Mouse (Mus musculus) adrenal gland (tissue): ENCODE results near the gene Bicc1.

Experiments
- intact Hi-C: fragments of 180-260 bp; cut with DNase I; formaldehyde crosslinking; loops from one replicate; pipeline ENCODE4 v1.15.1; 2025

The Bicc1 gene

DNA sequence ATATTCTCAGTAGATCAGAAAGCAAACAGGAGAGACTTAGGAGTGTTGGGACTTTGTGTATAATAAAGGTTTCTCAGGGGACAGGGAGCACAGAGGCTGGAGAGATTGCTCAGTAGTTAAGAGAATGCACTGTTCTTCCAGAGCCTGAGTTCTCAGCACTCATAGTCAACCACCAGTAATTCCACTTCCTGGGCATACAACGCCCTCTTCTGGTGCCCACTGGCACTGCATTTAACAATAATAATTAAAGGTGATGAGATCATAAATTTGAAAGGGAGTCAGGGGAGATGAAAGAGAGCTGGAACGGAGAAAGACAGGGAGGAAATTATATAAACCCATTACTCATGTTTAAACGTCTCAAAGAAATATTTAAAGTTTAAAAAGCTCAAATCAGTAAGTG is 35.5 kb downstream of the Bicc1 start:
- intact Hi-C loops = no loop called here

DNA sequence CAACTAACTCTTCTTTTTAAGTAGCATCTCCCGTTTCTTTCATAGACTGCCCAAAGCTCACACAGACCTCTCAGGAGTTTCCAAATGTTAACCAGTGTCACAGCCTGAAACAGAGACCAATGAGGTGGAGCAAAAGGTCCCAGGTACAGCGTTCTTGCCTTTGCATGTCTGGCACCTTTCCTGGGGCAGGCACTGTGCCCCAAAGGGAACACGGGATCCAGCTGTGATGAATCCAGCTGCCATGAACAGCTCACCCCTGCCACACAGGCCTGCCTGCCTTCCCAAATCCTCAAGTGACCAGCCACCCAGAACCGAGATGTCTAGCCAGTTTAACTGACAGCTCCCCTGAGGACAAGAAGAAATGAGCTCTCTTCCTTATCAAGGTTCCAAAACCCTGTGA is 36.1 kb downstream of the Bicc1 start:
- intact Hi-C loops = no loop called here

DNA sequence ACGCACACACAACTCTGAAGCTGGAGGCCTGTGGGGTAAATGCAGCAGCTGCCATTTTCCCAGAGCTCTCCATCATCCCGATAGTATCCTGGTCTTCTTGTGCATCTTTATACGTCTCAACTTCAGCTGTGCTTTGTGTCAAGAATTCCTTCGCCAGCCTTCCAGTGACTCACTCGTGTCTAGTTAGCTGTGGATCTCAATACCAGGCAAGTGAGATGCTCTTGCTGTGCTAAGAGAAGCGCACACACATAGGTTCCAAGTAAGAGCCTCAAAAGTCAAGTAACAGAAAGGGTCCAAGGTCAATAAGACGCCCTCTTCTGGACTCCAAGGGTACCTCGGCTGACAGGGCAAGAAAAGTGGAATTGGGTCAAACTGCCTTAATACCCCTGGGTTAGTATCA is 37.0 kb downstream of the Bicc1 start:
- intact Hi-C loops = no loop called here

- intact Hi-C loops = no loop called here
These were observed 38.7 kb downstream of the Bicc1 start for GRCm38 (mm10) chr10:71120769-71121165.

DNA sequence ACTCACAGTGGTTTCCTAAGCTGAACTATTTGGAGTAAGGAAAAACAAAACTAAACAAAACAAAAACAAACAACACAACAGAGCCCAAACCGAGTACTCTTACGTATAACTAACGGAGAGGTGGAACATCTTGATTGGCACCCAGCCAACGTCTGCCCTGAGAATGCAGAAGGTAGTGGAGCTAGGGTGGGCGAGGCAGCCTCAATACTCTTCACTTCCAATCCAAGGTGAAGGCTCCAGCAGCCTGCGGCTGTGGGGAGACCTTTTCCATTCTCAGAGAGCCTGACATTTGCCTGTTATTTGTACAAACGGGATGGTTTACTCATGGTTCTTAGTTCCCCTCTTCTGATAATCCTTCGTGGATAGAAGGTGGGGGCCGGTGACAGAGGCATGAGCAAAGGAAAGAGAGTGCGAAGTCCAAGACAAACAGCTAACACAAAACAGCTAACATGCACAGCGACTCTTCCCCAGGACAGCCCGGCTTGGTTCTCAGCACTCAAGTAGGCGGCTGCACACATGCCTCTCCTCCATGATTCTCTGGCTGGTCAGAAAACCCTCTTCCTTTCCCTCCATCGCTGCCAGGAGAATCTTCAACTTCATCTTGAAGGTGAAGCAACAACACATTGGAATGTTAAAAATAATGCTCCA is 39.3 kb downstream of the Bicc1 start:
- intact Hi-C loops = no loop called here

DNA sequence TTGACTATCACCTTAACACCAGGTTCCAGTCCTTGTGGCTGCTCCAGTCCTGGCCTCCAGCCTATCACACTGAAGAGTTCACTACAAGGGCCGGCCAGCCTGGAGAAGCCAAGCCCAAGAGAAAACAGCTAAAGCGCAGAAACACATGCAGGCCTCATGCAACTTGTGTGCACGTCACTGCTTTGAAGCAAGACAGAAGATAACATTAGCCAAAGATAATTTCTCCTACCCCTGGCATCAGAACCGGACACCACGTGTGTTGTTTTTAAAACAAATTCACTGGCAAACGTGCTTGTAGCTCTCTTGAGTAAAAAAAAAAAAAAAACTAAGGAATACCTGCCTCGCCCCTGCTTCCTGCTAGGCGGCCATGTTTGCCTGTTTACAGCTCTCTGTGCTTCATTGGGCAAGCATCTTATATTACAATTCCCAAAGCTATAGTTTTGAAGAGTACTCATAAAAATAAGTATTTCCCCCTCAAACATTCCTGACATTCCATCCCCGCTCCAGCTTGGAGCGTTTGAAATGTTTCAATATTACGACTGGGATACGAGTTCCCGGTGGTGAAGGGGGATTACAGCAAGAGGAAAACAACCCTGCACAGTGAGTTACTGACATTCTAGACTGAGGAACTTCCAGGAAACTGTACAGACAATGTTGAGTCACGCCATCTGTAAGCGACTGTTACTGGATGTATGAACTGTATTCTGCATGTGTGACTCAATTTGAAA is 40.2 kb downstream of the Bicc1 start:
- intact Hi-C loops = no loop called here

- intact Hi-C loops = no loop called here
These were observed 41.7 kb downstream of the Bicc1 start for GRCm38 (mm10) chr10:71117766-71118165.

DNA sequence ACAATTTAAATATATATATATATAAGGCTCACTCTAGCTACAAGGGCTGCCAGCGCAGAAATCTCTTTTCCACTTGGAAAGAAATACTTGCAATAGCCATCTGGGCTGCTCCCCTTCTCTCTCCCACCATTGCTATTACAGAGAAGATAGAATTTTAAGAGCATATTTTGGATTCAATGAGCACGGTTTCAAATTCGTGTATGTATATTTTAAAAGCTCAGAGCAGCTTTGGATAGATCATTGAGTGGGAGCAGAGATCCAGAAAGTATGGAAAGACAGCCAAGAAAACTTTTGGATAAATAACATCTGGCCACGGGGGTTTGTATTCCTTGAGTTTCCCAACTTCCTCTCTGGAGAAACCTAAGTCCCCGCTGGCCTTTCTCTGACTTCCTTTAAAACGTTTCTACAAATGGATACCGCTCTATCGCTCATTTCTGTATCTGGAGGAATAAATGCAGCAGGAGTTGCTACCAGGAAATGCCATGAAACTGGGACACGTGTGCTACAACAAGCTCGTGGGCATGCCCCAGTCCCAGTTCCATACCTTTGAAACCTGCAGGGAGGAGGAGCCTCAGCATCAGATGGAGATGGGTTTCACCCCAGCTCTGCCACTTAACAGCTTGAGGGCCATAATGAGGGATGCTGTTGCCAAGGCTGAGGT is 45.1 kb downstream of the Bicc1 start:
- intact Hi-C loops = no loop called here

DNA sequence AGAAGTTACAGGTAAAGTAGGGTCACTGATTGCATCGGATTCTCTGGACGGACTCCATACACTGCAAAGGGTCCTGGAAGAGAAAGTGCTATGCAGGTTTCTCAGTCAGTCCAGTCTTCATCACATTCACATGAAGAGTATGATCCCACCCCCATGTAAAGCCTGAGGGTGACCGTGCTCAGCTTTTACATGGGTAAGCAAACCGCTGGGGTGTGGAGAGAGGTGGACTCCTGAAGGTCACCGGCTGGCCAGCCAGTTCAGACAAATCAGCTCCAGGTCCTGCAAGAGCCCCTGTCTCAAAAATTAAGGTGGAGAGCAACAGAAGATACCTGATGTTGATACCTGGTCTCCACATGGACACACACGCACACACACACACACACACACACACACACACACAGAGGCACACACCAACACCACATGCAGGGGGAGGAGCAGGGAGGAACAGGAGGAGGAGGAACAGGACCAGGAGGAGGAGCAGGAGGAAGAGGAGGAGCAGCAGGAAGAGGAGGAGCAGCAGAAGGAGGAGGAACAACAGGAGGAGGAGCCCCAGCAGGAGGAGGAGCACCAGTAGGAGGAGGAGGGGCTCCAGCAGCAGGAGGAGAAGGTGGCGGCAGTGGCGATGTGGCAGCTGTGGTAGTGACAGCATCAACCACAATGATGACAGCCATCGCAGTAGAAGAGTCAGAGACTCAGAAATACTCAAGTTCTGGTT is 52.9 kb downstream of the Bicc1 start:
- intact Hi-C loops = no loop called here

DNA sequence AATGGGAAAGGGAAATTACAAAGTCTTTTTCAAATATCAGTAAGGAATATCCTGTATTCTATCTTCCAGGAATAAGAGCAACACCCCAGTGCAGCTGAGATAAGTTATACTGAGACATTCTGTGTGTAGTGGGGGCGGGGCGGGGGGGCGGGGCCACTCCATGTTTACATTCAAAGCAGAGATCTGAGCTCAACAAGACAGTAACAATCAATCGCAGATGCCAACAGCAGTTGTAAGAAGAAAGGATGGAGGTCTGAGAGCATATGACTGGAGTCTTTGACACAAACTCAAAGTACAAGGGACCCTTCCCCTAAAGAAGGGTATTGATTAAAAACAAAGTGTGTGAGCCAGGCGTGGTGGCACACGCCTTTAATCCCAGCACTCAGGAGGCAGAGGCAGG is 54.7 kb downstream of the Bicc1 start:
- intact Hi-C loops = no loop called here

DNA sequence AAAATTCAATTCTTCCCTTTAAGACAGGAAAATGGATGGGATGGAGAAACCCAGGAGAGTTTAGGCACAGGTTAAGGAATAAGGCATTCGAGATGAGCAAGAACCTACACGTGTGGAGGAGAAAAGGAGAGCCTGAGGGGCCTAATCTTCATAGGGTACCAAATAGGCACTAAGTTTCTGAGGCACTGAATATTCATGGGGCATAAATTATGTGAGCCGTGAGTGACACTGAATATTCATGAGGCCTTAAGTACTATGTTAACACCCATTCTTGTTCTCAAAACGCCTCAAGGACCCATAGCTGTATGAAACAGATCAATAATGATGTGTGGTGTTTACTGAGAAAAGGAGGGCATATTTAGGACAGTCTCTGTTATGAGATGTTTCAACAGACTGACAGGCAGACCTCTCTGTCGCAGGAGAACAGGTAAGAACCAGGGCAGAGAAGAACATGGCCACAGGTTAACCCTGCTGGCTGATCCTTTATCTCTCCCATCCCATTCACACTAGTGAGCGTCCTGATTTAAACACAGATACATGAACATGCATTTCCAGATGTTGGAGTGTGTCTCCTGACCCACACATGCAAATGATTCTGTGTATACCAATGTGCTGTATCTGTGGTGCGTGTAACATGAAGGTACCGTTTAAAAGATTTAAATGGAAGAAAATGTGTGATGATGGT is 58.5 kb downstream of the Bicc1 start:
- intact Hi-C loops = no loop called here

GRCm38 (mm10) chr10:71094707-71095254 is 64.7 kb downstream of the Bicc1 start:
- intact Hi-C loops = no loop called here

DNA sequence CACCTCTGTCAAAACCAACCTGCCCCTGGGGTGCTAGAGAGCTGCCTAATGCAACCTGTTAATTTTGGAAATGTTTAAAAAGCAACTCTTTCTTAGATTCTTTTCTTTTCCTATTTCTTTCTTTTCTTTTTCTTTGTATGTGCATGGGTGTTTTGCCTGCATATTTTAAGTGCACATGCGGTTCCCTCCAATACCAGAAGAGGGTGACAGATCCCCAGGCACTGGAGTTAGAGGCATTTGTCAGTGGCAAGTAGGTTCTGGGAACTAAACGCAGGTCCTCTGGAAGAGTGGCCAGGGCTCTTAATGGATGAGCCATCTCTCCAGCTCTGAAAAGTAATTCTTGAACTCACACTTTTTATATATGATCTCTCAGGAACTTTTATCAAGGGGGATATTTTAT is 66.2 kb downstream of the Bicc1 start:
- intact Hi-C loops = no loop called here

DNA sequence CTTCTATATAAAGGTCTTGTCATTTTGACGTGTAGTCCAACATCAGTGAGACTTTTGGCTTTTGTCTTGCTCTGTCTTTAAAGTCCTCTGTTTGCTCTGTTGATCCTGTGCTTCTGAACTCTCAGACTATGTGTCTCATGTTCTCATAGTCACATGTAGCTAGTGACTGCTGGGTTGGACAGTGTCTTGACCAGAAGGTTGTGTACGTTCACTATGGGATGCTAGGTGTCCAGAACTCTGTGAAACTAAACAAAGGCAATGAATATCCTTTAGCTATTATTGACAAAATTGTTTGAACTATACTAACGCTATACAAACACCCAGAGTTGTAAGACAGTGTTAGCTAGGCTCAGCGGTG is 72.2 kb downstream of the Bicc1 start:
- intact Hi-C loops = no loop called here

DNA sequence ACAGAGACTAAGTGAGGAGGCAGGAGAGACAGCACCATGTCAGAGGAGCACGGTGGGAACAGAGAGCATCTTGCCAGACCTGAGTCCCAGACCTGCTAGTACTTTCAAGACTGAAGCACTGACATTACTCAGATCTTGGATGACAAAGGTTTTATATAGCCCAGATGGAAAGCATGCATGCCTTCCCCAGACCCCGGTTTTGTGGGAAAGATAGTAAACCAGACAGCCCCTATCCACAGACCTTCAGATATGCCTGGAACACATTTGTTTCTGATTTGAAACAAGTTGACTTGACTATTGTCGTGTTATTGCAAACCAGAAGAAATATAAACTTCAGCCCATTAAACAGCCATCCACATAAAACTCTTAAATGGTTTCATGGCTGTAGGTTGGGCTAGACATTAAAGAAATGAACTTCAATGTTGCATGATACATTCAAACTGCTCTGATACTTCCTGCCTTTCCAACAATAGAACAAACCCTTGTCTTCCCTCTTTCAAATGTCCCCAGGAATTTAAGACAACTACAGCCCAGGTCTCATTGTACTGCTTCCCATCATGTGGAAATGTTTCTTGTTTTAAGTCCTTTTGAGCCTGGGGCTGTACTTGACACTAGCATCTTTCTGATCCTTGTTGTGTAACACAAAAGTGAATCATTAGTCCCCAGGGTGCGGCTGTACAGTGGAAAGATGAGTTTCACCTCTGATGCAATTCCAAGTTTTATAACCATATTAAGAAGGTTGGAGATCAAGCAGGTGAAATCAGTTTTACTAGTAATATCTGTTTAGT is 72.7 kb downstream of the Bicc1 start:
- intact Hi-C loops = no loop called here

- intact Hi-C loops = no loop called here
These were observed 76.5 kb downstream of the Bicc1 start for GRCm38 (mm10) chr10:71082986-71083385.

DNA sequence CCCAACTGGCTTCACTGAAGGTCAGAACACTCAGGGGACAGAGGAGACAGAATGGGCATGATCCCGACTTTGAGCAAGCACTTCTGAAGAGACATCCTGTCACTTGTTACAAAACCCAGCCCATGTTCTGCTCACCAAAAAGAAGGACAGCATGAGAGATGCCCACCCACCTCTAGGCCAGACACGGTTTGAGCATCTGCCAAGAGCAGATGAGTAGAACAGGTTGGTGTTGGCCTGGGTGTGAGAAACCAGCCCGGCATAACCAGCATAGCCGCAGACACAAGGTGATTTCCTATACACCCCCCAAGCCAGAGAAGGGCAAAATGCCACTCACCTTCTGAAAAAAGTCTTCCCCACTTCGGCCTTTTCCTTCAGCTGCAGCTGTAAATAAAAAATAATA is 80.6 kb downstream of the Bicc1 start:
- intact Hi-C loops = no loop called here

GRCm38 (mm10) chr10:71065009-71065408 is 94.5 kb downstream of the Bicc1 start:
- intact Hi-C loops = no loop called here

DNA sequence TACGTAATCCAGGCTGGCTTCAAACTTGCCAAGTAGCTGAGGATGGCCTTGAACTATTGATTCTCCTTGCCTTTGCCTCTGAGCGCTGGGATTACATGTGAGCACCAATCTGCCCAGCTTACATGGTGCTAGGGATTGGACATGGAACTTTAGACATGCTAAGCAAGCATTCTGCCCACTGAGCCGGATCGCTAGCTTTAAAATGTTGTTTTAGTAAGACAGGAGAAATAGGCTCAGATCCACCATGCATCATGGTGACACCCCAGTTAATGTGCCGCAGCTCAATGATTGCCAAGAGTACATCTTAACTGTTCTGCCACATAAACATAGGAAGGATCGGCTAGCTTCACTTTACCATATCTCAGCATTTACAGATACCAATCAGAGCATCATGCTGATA is 94.9 kb downstream of the Bicc1 start:
- intact Hi-C loops = no loop called here

DNA sequence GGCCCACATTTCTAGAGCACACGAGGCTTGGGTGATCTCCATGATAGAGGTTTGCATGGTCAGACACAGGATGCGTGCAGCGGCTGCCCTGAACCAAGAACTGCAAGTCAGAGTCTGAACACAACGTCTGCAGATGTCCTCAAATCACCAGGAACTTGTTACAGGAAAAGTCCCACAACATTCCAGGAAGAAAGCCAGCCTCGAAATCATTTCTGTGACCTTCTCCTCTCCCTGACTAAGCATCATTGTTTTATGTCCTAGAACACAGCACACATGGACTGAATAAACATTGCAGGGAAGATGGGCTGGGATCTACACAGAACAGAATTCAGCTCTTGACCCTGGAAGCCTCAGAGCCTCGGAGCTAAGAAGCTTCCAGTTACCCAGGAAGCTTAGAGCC is 97.3 kb downstream of the Bicc1 start:
- intact Hi-C loops = no loop called here

GRCm38 (mm10) chr10:71060269-71060668 is 99.2 kb downstream of the Bicc1 start:
- intact Hi-C loops = no loop called here
